Mouse (Mus musculus) hindbrain, embryonic 12.5 days (tissue): ENCODE measurements around the gene Sf3a3. TPM values are rescaled to one million over a fixed set of nuclear protein-coding genes. Genes with fewer than 3 reads are reported as not detected.

Experiments used
- ATAC-seq: fragments of 200-750 bp; cut with Nextera tagmentation; 2 replicates; pipeline ENCODE4 v1.8.0; 2017; ENCODE audit warnings: moderate TSS enrichment; ENCODE audit not compliant: low FRiP score
- H3K27ac ChIP-seq: fragments of 300-500 bp; sonication (generic); 2 replicates; pipeline ENCODE4 v1.5.1; 2016; ENCODE audit warnings: mild to moderate bottlenecking
- H3K27me3 ChIP-seq: fragments of 300-500 bp; sonication (generic); 2 replicates; pipeline ENCODE4 v1.6.1; 2016; ENCODE audit warnings: mild to moderate bottlenecking
- H3K36me3 ChIP-seq: fragments of 300-500 bp; sonication (generic); 2 replicates; pipeline ENCODE4 v1.6.1; 2016; ENCODE audit warnings: mild to moderate bottlenecking
- H3K4me1 ChIP-seq: fragments of 300-500 bp; sonication (generic); 2 replicates; pipeline ENCODE4 v1.6.1; 2016
- H3K4me2 ChIP-seq: fragments of 300-500 bp; sonication (generic); replicated peaks from 2 replicates; pipeline ENCODE4 v1.6.1; 2016; ENCODE audit warnings: mild to moderate bottlenecking
- H3K4me3 ChIP-seq: fragments of 300-500 bp; sonication (generic); 2 replicates; pipeline ENCODE4 v1.5.1; 2016; ENCODE audit warnings: mild to moderate bottlenecking
- H3K9ac ChIP-seq: fragments of 300-500 bp; sonication (generic); 2 replicates; pipeline ENCODE4 v1.6.1; 2016; ENCODE audit warnings: mild to moderate bottlenecking, moderate library complexity
- H3K9me3 ChIP-seq: fragments of 300-500 bp; sonication (generic); replicated peaks from 2 replicates; pipeline ENCODE4 v1.6.1; 2016; ENCODE audit warnings: mild to moderate bottlenecking
- WGBS: fragments of 180-500 bp; shearing (Covaris S2); methylation state at CpG from one replicate; pipeline ENCODE4 v1.1.7; 2016; 5-methylcytosine and 5-hydroxymethylcytosine counted together
- polyA plus RNA-seq: library from polyadenylated mRNA; unstranded; fragments of >200 nt; fragmentation: Nextera tagmentation; extraction: Ambion mirVana; gene quantifications from 2 replicates; pipeline ENCODE4 v1.2.1, GENCODE M21; 2016

Sf3a3 gene
- 157 and 164 TPM in 2 replicates for polyA plus RNA-seq

GRCm38 (mm10) chr4:124714545-124715481, at the start of gene Sf3a3:
Gene Sf3a3 (plus strand): TSS chr4:124714776.
- Histone ChIP-seq H3K9me3 (no peaks in the 10 kb centered on the region), H3K9ac (peak within 1 kb of the TSS; percentile 93), H3K4me2 (peak within 1 kb of the TSS; percentile 96), H3K27me3 (peaks cover 5% of the 10 kb centered on the region), H3K4me3 (peak within 1 kb of the TSS; percentile 92), H3K36me3 (peaks cover 36% of the 10 kb centered on the region), H3K4me1 (peaks cover 24% of the 10 kb centered on the region), H3K27ac (peak within 1 kb of the TSS; percentile 31; the same call in 1 of the 2 replicates)
- under 1% methylated on average over 57 of the region's 57 CpGs for WGBS
- peak; percentile 91 for ATAC-seq

DNA sequence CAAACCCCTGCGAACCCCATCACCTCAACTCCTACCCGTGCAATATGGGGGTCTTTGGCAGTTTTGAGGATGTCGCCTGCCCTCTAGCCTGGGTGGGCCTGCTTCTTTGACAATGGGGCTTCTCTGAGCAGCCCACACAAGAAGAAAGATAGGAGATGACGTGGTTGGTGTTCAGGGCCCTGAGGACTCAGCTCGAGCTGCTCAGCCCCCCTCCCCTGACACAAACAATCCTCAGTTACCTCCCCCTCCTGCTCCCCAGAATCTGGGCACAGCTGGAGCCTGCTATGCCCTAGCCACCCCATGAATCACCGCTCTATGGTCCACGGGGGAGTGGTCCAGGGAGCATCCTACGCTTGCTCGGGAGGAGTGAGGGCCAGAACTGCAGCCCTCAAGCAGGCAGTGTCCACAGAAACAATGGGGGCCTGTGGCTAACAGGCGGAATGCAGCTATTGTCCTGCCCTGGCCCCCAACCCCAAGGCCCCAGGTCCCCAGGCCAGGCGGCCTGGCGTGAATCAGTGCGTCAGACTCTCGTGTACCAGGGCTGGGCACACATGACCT, 47.0 kb upstream of the Sf3a3 start:
- peaks cover 63% of the 10 kb centered on the region for H3K27me3 ChIP-seq
- peak overlapping the region; percentile 86 for H3K27ac ChIP-seq
- WGBS = 19% methylated on average over 14 of the region's 14 CpGs
- H3K36me3 ChIP-seq = no peaks in the 10 kb centered on the region
- H3K4me1 ChIP-seq = peaks cover 51% of the 10 kb centered on the region
- H3K9me3 ChIP-seq = no peaks in the 10 kb centered on the region
- no peak overlapping the region for H3K4me3 ChIP-seq
- ATAC-seq = peak; percentile 30
- peak overlapping the region; percentile 38; the same call in 1 of the 2 replicates for H3K9ac ChIP-seq
- peak overlapping the region; percentile 30 for H3K4me2 ChIP-seq

- Histone ChIP-seq H3K36me3 (no peaks in the 10 kb centered on the region), H3K27ac (peak overlapping the region; percentile 86), H3K27me3 (peaks cover 60% of the 10 kb centered on the region), H3K9me3 (no peaks in the 10 kb centered on the region), H3K9ac (no peak overlapping the region), H3K4me3 (no peak overlapping the region), H3K4me1 (peaks cover 56% of the 10 kb centered on the region), H3K4me2 (peak overlapping the region; percentile 30)
- peak; percentile 82 for ATAC-seq
- 16% methylated on average over 8 of the region's 8 CpGs for whole genome bisulfite sequencing
Measured at GRCm38 (mm10) chr4:124668078-124668477, 46.5 kb upstream of the Sf3a3 start.

DNA sequence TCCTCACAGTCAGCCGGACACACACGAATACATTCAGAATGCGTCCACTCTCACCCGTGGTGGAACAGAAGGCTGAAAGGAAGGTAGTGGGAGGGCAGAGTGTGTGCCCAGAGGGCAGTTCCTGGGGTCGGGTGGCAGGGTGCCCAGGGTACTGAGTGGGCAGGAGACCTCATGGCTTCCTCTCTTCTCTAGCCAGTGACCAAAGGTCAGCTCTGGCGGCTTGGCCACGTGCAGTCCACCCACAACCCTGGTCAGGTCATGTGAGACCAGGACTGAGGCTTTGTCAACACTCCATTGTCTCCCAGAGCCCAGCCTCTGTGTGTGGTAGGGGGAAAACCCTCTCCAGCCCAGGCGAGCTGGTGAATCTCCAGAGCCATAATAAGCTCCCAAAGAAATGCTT, 44.3 kb upstream of the Sf3a3 start:
- ATAC-seq = no peak
- Histone ChIP-seq H3K9me3 (no peaks in the 10 kb centered on the region), H3K27ac (no peak overlapping the region), H3K9ac (no peak overlapping the region), H3K36me3 (no peaks in the 10 kb centered on the region), H3K27me3 (peaks cover 52% of the 10 kb centered on the region), H3K4me1 (peaks cover 61% of the 10 kb centered on the region), H3K4me2 (no peak overlapping the region), H3K4me3 (no peak overlapping the region)
- WGBS = 55% methylated on average over 8 of the region's 8 CpGs

GRCm38 (mm10) chr4:124671583-124671982, 43.0 kb upstream of the Sf3a3 start:
- Histone ChIP-seq H3K4me2 (peak overlapping the region; percentile 51; the same call in 1 of the 2 replicates), H3K27me3 (peaks cover 46% of the 10 kb centered on the region), H3K27ac (peak overlapping the region; percentile 56), H3K36me3 (no peaks in the 10 kb centered on the region), H3K4me1 (peaks cover 61% of the 10 kb centered on the region), H3K9me3 (no peaks in the 10 kb centered on the region), H3K4me3 (no peak overlapping the region), H3K9ac (no peak overlapping the region)
- no peak for ATAC-seq
- 26% methylated on average over 7 of the region's 7 CpGs for whole genome bisulfite sequencing

- peaks cover 6% of the 10 kb centered on the region for H3K36me3 ChIP-seq
- 2% methylated on average over 25 of the region's 31 CpGs for WGBS
- H3K4me3 ChIP-seq = peak overlapping the region; percentile 12
- H3K9me3 ChIP-seq = no peaks in the 10 kb centered on the region
- peaks cover 36% of the 10 kb centered on the region for H3K27me3 ChIP-seq
- H3K27ac ChIP-seq = peak overlapping the region; percentile 56
- H3K4me1 ChIP-seq = peaks cover 55% of the 10 kb centered on the region
- ATAC-seq = peak; percentile 46
- H3K9ac ChIP-seq = no peak overlapping the region
- H3K4me2 ChIP-seq = peak overlapping the region; percentile 51
Measured at GRCm38 (mm10) chr4:124672347-124673320, 41.9 kb upstream of the Sf3a3 start.

GRCm38 (mm10) chr4:124674334-124675032, 40.1 kb upstream of the Sf3a3 start:
- Histone ChIP-seq H3K9me3 (no peaks in the 10 kb centered on the region), H3K9ac (no peak overlapping the region), H3K27me3 (peaks cover 27% of the 10 kb centered on the region), H3K36me3 (peaks cover 22% of the 10 kb centered on the region), H3K4me3 (no peak overlapping the region), H3K4me2 (no peak overlapping the region), H3K4me1 (peaks cover 43% of the 10 kb centered on the region), H3K27ac (no peak overlapping the region; the same call in 1 of the 2 replicates)
- ATAC-seq = no peak
- 53% methylated on average over 17 of the region's 17 CpGs for WGBS

DNA sequence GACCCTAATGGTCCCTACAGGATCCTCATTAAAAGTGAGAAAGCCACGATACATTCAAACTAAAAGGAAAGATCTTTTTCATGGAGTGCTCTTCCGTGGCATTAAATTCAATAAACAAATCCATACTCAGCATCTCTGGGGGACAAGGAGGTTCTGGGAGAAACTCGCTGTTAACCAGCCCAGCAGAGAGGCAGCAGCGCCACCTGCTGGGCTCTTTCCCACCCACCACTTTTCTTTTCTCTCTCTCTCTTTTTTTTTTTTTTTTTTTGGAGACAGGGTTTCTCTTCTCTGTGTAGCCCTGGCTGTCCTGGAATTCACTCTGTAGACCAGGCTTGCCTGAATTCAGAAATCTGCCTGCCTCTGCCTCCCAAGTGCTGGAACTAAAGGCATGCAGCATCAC, 39.5 kb upstream of the Sf3a3 start:
- Histone ChIP-seq H3K27ac (no peak overlapping the region), H3K9ac (no peak overlapping the region), H3K4me1 (peaks cover 43% of the 10 kb centered on the region), H3K27me3 (peaks cover 25% of the 10 kb centered on the region), H3K9me3 (no peaks in the 10 kb centered on the region), H3K4me3 (no peak overlapping the region), H3K36me3 (peaks cover 28% of the 10 kb centered on the region), H3K4me2 (no peak overlapping the region)
- ATAC-seq = no peak
- 3% methylated on average over 4 of the region's 4 CpGs for WGBS

DNA sequence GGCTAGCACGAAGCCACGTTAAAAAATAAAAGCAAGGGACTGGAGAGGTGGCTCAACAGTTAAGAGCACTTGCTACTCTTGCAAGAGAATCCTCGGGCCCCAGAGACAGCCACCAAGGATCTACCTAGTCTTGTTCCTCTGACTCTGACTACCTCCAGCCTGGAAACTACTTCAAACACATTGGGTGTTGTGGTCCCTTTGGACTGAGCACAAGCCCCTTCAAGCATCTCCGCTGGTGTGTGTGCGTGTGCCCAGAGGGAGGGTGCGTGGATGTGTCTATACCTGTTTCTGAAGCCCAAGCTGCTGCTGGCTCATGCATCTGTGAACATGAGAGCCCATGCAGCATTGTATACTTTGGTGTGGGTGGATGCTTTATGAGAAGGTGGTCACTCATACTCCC, 38.6 kb upstream of the Sf3a3 start:
- WGBS = 88% methylated on average over 6 of the region's 6 CpGs
- H3K9me3 ChIP-seq = no peaks in the 10 kb centered on the region
- H3K36me3 ChIP-seq = peaks cover 37% of the 10 kb centered on the region

GRCm38 (mm10) chr4:124682270-124682669, 32.3 kb upstream of the Sf3a3 start:
- no peaks in the 10 kb centered on the region for H3K4me1 ChIP-seq
- no peak for ATAC-seq
- H3K4me2 ChIP-seq = no peak overlapping the region
- no peak overlapping the region for H3K9ac ChIP-seq
- H3K4me3 ChIP-seq = no peak overlapping the region
- no peaks in the 10 kb centered on the region for H3K27me3 ChIP-seq
- H3K36me3 ChIP-seq = peaks cover 79% of the 10 kb centered on the region
- WGBS = 64% methylated on average over 7 of the region's 7 CpGs
- no peak overlapping the region for H3K27ac ChIP-seq
- no peaks in the 10 kb centered on the region for H3K9me3 ChIP-seq

More for the DNA sequence above, 38.6 kb upstream of the Sf3a3 start:
- Histone ChIP-seq H3K4me1 (peaks cover 38% of the 10 kb centered on the region), H3K4me2 (no peak overlapping the region), H3K4me3 (no peak overlapping the region), H3K9ac (no peak overlapping the region), H3K27ac (no peak overlapping the region), H3K27me3 (peaks cover 17% of the 10 kb centered on the region)
- ATAC-seq = no peak

- H3K27ac ChIP-seq = no peak overlapping the region
- no peaks in the 10 kb centered on the region for H3K27me3 ChIP-seq
- H3K4me1 ChIP-seq = no peaks in the 10 kb centered on the region
- no peak overlapping the region for H3K4me3 ChIP-seq
- 93% methylated on average over 4 of the region's 4 CpGs for WGBS
- no peak overlapping the region for H3K4me2 ChIP-seq
- no peaks in the 10 kb centered on the region for H3K9me3 ChIP-seq
- H3K36me3 ChIP-seq = peaks cover 70% of the 10 kb centered on the region
- H3K9ac ChIP-seq = no peak overlapping the region
- no peak for ATAC-seq
Measured at GRCm38 (mm10) chr4:124683474-124683873, 31.1 kb upstream of the Sf3a3 start.
